Comparison of ENCODE assay signal across 31 mouse cellular contexts in the genomic region with DNA sequence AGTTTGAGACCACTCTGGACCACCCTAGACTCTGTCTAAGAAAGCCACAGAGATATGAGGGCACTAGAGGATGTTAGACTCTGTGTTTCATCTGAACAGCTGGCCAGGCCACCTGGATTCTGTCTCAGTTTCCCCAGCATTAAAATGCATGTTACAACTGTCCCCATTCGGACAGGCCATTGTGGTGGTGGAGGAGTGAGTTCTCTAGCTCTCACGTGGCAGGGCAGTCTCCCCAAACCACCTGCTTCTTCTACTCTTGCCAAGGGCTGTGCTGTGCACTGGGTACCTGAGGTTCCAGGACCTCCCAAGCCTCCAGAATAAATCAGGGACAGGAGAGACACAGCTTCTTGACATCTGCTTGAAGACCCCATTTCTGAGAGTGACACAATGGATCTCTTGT. TPM values are rescaled to one million over a fixed set of nuclear protein-coding genes. Genes with fewer than 3 reads are reported as not detected.
"Had no signal": no experiment of that assay in that cellular context is flagged by ENCODE, and none has a peak within 500 bp of the region (broad histone marks: within the 10 kb centered on the region; RNA-seq: fewer than 3 reads in every experiment).

No protein-coding gene starts in this region.

- H3K9ac ChIP-seq: embryonic facial prominence, embryonic 12.5 days; embryonic facial prominence, embryonic 13.5 days; embryonic facial prominence, embryonic 15.5 days had no signal

- H3K4me3 ChIP-seq: embryonic facial prominence, embryonic 12.5 days; embryonic facial prominence, embryonic 13.5 days; embryonic facial prominence, embryonic 15.5 days; erythroblast, embryonic 14.5 days; forebrain, embryonic 12.5 days; gastrocnemius, adult 2 months; heart, adult 2 months had no signal

- H3K36me3 ChIP-seq: embryonic facial prominence, embryonic 10.5 days; embryonic facial prominence, embryonic 12.5 days; embryonic facial prominence, embryonic 13.5 days; embryonic facial prominence, embryonic 15.5 days; forebrain, embryonic 10.5 days; forebrain, embryonic 12.5 days; forebrain, embryonic 15.5 days had no signal

- H3K27ac ChIP-seq: embryonic facial prominence, embryonic 10.5 days; embryonic facial prominence, embryonic 12.5 days; embryonic facial prominence, embryonic 13.5 days; embryonic facial prominence, embryonic 15.5 days; forebrain, embryonic 10.5 days; forebrain, embryonic 12.5 days; forebrain, embryonic 13.5 days; forebrain, embryonic 15.5 days; gastrocnemius, adult 2 months; heart, adult 2 months had no signal

- DNase-seq: cerebellum, adult 8-10 months; cerebellum, adult 9-10 months; cerebellum, adult 9-11 months; cerebellum, postnatal 10 days; cerebellum, postnatal 14 days; cerebellum, postnatal 25 days; cerebellum, postnatal 36 days; embryo, embryonic 11 days; forebrain, postnatal 0 days; gastrocnemius, adult 2 months; gastrocnemius, postnatal 10 days; gastrocnemius, postnatal 14 days; gastrocnemius, postnatal 25 days; gastrocnemius, postnatal 36 days; heart, adult 11 months; heart, adult 18-20 months; heart, adult 2 months had no signal

- H3K9me3 ChIP-seq: embryonic facial prominence, embryonic 10.5 days; embryonic facial prominence, embryonic 12.5 days; embryonic facial prominence, embryonic 13.5 days; embryonic facial prominence, embryonic 15.5 days; forebrain, embryonic 10.5 days; forebrain, embryonic 12.5 days; forebrain, embryonic 13.5 days; forebrain, embryonic 15.5 days had no signal

RNA-seq across cellular contexts. Expression of gene Lrg1, which starts 28.1 kb away (rescaled TPM):
- total RNA-seq: forebrain, postnatal 0 days had no signal
- polyA plus RNA-seq: embryonic facial prominence, embryonic 11.5 days; forebrain, embryonic 10.5 days; forebrain, embryonic 13.5 days; forebrain, embryonic 14.5 days; forebrain, embryonic 16.5 days had no signal

RNA-seq across cellular contexts. Expression of gene Plin5, which starts 32.5 kb away (rescaled TPM):
- total RNA-seq: common myeloid progenitor, adult 5-6 weeks; granulocyte monocyte progenitor cell, adult 5-6 weeks had no signal
- polyA plus RNA-seq: erythroblast, embryonic 14.5 days; forebrain, embryonic 12.5 days had no signal
